Mouse (Mus musculus) thymus, adult 2 months (tissue): ENCODE measurements around the gene Plxna3.

Source experiments
- CTCF ChIP-seq: fragments of 200-500 bp; IDR thresholded peaks from 2 replicates; pipeline ENCODE4 v1.5.1; 2012; ENCODE audit warnings: mild to moderate bottlenecking, control low read depth, low read length, moderate library complexity, borderline replicate concordance; ENCODE audit not compliant: control insufficient read depth, poor library complexity, insufficient read depth; ENCODE audit errors: extremely low read depth
- POLR2A ChIP-seq: fragments of 200-500 bp; IDR thresholded peaks from 2 replicates; pipeline ENCODE4 v1.6.1; 2012; ENCODE audit warnings: mild to moderate bottlenecking, low read length, control low read depth, moderate library complexity; ENCODE audit not compliant: control insufficient read depth, poor library complexity, insufficient read depth; ENCODE audit errors: extremely low read depth

DNA sequence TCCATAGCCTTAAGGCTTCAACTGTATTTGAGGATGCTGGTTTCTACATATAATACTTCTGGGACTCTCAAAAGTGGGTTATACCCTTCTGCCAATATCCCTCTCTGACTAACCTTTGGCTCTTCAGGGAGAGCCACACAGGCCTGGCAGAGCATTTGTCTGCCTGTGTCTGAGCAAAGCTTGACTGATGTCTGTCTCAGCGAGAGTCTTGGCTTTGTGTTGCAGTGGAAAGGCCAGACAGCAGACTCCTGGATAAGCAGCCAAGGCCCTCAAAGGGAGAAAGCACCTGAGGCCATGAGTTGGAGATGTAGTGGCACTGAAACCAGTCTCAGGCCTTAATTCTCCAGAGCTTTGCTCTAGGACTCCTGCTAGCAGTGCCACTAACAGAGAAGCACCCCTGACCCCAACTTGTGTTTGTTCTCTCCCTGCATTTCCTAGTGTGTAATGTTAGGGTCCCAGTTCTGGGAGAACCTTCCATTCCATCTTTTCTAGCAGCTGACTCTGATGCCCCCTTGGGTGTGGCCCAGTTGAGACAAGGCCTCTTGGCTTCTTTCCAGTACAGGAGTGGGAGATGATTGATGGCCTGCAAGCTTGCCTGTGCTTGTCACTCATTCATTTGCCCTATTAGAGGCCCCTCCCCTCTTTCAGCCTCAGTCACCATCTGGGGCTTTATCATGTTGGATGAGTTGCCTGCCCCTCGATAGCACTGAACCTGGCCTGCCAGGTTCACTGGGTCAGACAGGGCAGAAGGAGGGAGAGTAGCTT, 1.5 kb downstream of the Plxna3 start:
- TF ChIP-seq CTCF (no peak), POLR2A (no peak)
